ENCODE assay signal across 7 mouse cellular contexts in genomic region chr13:65351768-65352167, GRCm38 (mm10).
DNase-seq lines count a peak whose midpoint lies in the region; ATAC-seq and TF ChIP-seq lines count a peak whose summit lies in the region.
"Not testable (repeated sequence)": the region's sequence is repeated elsewhere in the genome, so short reads cannot be mapped to it uniquely, and the experiment has no call there.

No protein-coding gene starts in this region.

- not testable (repeated sequence) for TF ChIP-seq POLR2A in olfactory bulb, adult 2 months (IDR thresholded peaks at IDR 0.05; ENCODE audit: insufficient read depth, low read depth, low read length)

- H3K9me3 ChIP-seq in forebrain, embryonic 12.5 days; intestine, postnatal 0 days (ENCODE audit: control insufficient read depth); limb, embryonic 11.5 days (ENCODE audit: control insufficient read depth, low read length): not testable (repeated sequence)
- H3K9me3 ChIP-seq in hindbrain, embryonic 10.5 days, result peaks cover 24% of the 10 kb centered on the region
- peaks cover 26% of the 10 kb centered on the region for H3K9me3 ChIP-seq in midbrain, embryonic 10.5 days (replicated peaks)

- not testable (repeated sequence) for H3K36me3 ChIP-seq in forebrain, embryonic 12.5 days (replicated peaks); hindbrain, embryonic 10.5 days; intestine, postnatal 0 days (ENCODE audit: control insufficient read depth, insufficient read depth); limb, embryonic 11.5 days (ENCODE audit: control insufficient read depth, insufficient read depth, low read length); midbrain, embryonic 10.5 days

- WGBS in forebrain, embryonic 12.5 days, result 10% methylated on average over 32 of the region's 33 CpGs
- 6% methylated on average over 30 of the region's 33 CpGs for WGBS in hindbrain, embryonic 10.5 days
- 7% methylated on average over 28 of the region's 33 CpGs for WGBS in intestine, postnatal 0 days
- WGBS in limb, embryonic 11.5 days, result 11% methylated on average over 27 of the region's 33 CpGs
- 7% methylated on average over 33 of the region's 33 CpGs for WGBS in midbrain, embryonic 10.5 days
- WGBS in olfactory bulb, adult 2 months, result 11% methylated on average over 33 of the region's 33 CpGs

- peak overlapping the region; percentile 24 for H3K4me2 ChIP-seq in forebrain, embryonic 12.5 days
- peak overlapping the region; percentile 51 for H3K4me2 ChIP-seq in intestine, postnatal 0 days (replicated peaks; ENCODE audit: low read depth)
- peak overlapping the region; percentile 12; the same call in 1 of the 2 replicates for H3K4me2 ChIP-seq in limb, embryonic 11.5 days (ENCODE audit: low read depth, severe bottlenecking)

- not testable (repeated sequence) for H3K9ac ChIP-seq in forebrain, embryonic 12.5 days; intestine, postnatal 0 days (ENCODE audit: low read depth, low read length); limb, embryonic 11.5 days (ENCODE audit: low read length)

- H3K4me1 ChIP-seq in forebrain, embryonic 12.5 days; hindbrain, embryonic 10.5 days (replicated peaks); intestine, postnatal 0 days (replicated peaks; ENCODE audit: control insufficient read depth, insufficient read depth, low read length); limb, embryonic 11.5 days (ENCODE audit: control insufficient read depth, insufficient read depth, low read length); midbrain, embryonic 10.5 days; olfactory bulb, adult 2 months (ENCODE audit: control insufficient read depth, insufficient read depth, low read length): not testable (repeated sequence)

- not testable (repeated sequence) for H3K27me3 ChIP-seq in forebrain, embryonic 12.5 days; hindbrain, embryonic 10.5 days (ENCODE audit: insufficient read depth, poor library complexity, severe bottlenecking); intestine, postnatal 0 days (replicated peaks; ENCODE audit: control insufficient read depth, insufficient read depth, low read length); limb, embryonic 11.5 days (ENCODE audit: control insufficient read depth, insufficient read depth, low read length); midbrain, embryonic 10.5 days (ENCODE audit: low read depth, poor library complexity, severe bottlenecking)

- not testable (repeated sequence) for ATAC-seq in forebrain, embryonic 12.5 days (ENCODE audit: low FRiP score); intestine, postnatal 0 days; limb, embryonic 11.5 days (ENCODE audit: insufficient number of reproducible peaks, low FRiP score, low TSS enrichment, low read depth)

- not testable (repeated sequence) for H3K27ac ChIP-seq in forebrain, embryonic 12.5 days; hindbrain, embryonic 10.5 days; intestine, postnatal 0 days (ENCODE audit: low read depth, low read length); limb, embryonic 11.5 days (replicated peaks; ENCODE audit: low read depth, low read length); midbrain, embryonic 10.5 days (replicated peaks); olfactory bulb, adult 2 months (ENCODE audit: insufficient read depth, low read depth, low read length)

- peak; percentile 19 for DNase-seq in adrenal gland, postnatal 10 days
- DNase-seq in hindbrain, embryonic 10.5 days (ENCODE audit: low spot score); midbrain, embryonic 10.5 days (ENCODE audit: low spot score): not testable (repeated sequence)
- peak; percentile 20 for DNase-seq in limb, embryonic 11.5 days (ENCODE audit: low spot score)

- H3K4me3 ChIP-seq in forebrain, embryonic 12.5 days (replicated peaks); limb, embryonic 11.5 days (ENCODE audit: low read depth, low read length): not testable (repeated sequence)
- peak overlapping the region; percentile 28 for H3K4me3 ChIP-seq in hindbrain, embryonic 10.5 days
- H3K4me3 ChIP-seq in intestine, postnatal 0 days (ENCODE audit: low read depth, low read length), result 0 out of 2 replicates have a peak overlapping the region, but pooled peaks have one; percentile 11
- peak overlapping the region; percentile 38 for H3K4me3 ChIP-seq in midbrain, embryonic 10.5 days
- peak overlapping the region; percentile 13; the same call in 1 of the 2 replicates for H3K4me3 ChIP-seq in olfactory bulb, adult 2 months (ENCODE audit: insufficient read depth, low read depth, low read length)

- TF ChIP-seq CTCF in intestine, postnatal 0 days (IDR thresholded peaks at IDR 0.05; ENCODE audit: low read depth); olfactory bulb, adult 2 months (IDR thresholded peaks at IDR 0.05; ENCODE audit: insufficient read depth, low read depth, low read length): not testable (repeated sequence)
